Mouse (Mus musculus) stomach, postnatal 0 days (tissue): ENCODE data around the gene Xpr1.

ENCODE experiments used
- CTCF ChIP-seq: IDR thresholded peaks from 2 replicates; pipeline ENCODE4 v1.5.1; 2016; ENCODE audit warnings: antibody characterized with exemption, low read depth, mild to moderate bottlenecking, moderate library complexity
- EP300 ChIP-seq: optimal IDR thresholded peaks from 2 replicates; pipeline ENCODE3; 2016; ENCODE audit warnings: antibody characterized with exemption

- TF ChIP-seq CTCF, result no peak
- TF ChIP-seq EP300, result no peak
Measured at GRCm38 (mm10) chr1:155232385-155232784, 184.8 kb downstream of the Xpr1 start.
